In the genomic region with DNA sequence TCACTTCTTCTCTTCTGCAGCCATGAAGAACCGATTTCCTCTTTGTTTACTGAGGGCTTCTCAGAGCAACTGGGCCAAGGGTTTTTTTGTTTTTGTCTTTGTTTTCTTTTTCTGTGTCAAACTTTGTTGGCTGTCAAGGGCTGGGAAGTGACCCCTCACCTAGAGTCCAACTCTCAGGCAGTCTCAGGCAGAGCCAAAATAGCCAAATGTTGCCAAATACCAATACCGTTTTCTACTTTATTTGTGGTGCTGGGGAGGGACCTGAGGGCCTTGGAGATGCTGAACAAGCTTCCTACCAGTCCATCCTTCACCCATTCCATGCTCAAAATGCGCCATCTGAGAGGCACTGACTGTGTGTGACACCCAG, we compare ENCODE assay signal across 10 mouse cellular contexts. TPM values are rescaled to one million over a fixed set of nuclear protein-coding genes. Genes with fewer than 3 reads are reported as not detected.
DNase-seq lines count a peak whose midpoint lies in the region; ATAC-seq and TF ChIP-seq lines count a peak whose summit lies in the region.
"Had no signal": no experiment of that assay in that cellular context is flagged by ENCODE, and none has a peak within 500 bp of the region (broad histone marks: within the 10 kb centered on the region; RNA-seq: fewer than 3 reads in every experiment).

No protein-coding gene starts in this region.

- no peak for TF ChIP-seq EP300 in stomach, postnatal 0 days (optimal IDR thresholded peaks at IDR 0.05)

- no peak for TF ChIP-seq CTCF in thymus, adult 2 months (IDR thresholded peaks at IDR 0.05; ENCODE audit: borderline replicate concordance, control insufficient read depth, extremely low read depth, insufficient read depth, low read length, poor library complexity)
- TF ChIP-seq CTCF in stomach, postnatal 0 days (IDR thresholded peaks at IDR 0.05; ENCODE audit: low read depth), result no peak
- TF ChIP-seq CTCF in cerebellum, adult 2 months (IDR thresholded peaks at IDR 0.05; ENCODE audit: borderline replicate concordance, insufficient read depth, low read depth, low read length), result no peak

- 54% methylated on average over 3 of the region's 3 CpGs for WGBS in heart, embryonic 14.5 days
- 82% methylated on average over 3 of the region's 3 CpGs for WGBS in thymus, adult 2 months
- WGBS in limb, embryonic 12.5 days, result 49% methylated on average over 3 of the region's 3 CpGs
- WGBS in stomach, postnatal 0 days, result 48% methylated on average over 3 of the region's 3 CpGs
- 57% methylated on average over 3 of the region's 3 CpGs for WGBS in cerebellum, adult 2 months

- H3K4me2 ChIP-seq in heart, embryonic 14.5 days (ENCODE audit: low read length), result no peak overlapping the region
- peak overlapping the region; percentile 33; the same call in 1 of the 2 replicates for H3K4me2 ChIP-seq in limb, embryonic 12.5 days
- H3K4me2 ChIP-seq in stomach, postnatal 0 days (replicated peaks; ENCODE audit: low read depth), result no peak overlapping the region
- H3K4me2 ChIP-seq: liver, embryonic 15.5 days had no signal

- no peak for ATAC-seq in heart, embryonic 14.5 days (ENCODE audit: insufficient number of reproducible peaks, insufficient read depth, low FRiP score, low read depth)
- ATAC-seq in limb, embryonic 12.5 days (ENCODE audit: insufficient number of reproducible peaks, insufficient read depth, low FRiP score, low TSS enrichment, low read depth), result no peak
- no peak for ATAC-seq in stomach, postnatal 0 days (ENCODE audit: low FRiP score, low TSS enrichment)

- H3K4me1 ChIP-seq in heart, embryonic 14.5 days (ENCODE audit: control insufficient read depth in 2 of 2, insufficient read depth in 2 of 2, low read length in 2 of 2), result peaks cover 40 to 59% of the 10 kb centered on the region in 2 experiments
- H3K4me1 ChIP-seq in thymus, adult 2 months (replicated peaks; ENCODE audit: control insufficient read depth, insufficient read depth, low read length), result peaks cover 24% of the 10 kb centered on the region
- peaks cover 63% of the 10 kb centered on the region for H3K4me1 ChIP-seq in limb, embryonic 12.5 days (replicated peaks)
- H3K4me1 ChIP-seq in stomach, postnatal 0 days (replicated peaks; ENCODE audit: control insufficient read depth, insufficient read depth), result no peaks in the 10 kb centered on the region
- H3K4me1 ChIP-seq in cerebellum, adult 2 months (ENCODE audit: control insufficient read depth, insufficient read depth, low read length), result peaks cover 26% of the 10 kb centered on the region

- no peak overlapping the region for H3K4me3 ChIP-seq in heart, embryonic 14.5 days (ENCODE audit: control insufficient read depth in 1 of 2, insufficient read depth in 1 of 2, low read depth in 1 of 2, low read length in 2 of 2)
- H3K4me3 ChIP-seq in thymus, adult 2 months (ENCODE audit: control insufficient read depth, insufficient read depth, low read length), result no peak overlapping the region
- H3K4me3 ChIP-seq in limb, embryonic 12.5 days (replicated peaks), result no peak overlapping the region
- no peak overlapping the region for H3K4me3 ChIP-seq in stomach, postnatal 0 days (ENCODE audit: low read depth, low read length)
- H3K4me3 ChIP-seq in cerebellum, adult 2 months (replicated peaks; ENCODE audit: insufficient read depth, low read depth, low read length), result no peak overlapping the region
- H3K4me3 ChIP-seq: liver, embryonic 15.5 days had no signal

- no peaks in the 10 kb centered on the region for H3K27me3 ChIP-seq in heart, embryonic 14.5 days (ENCODE audit: control insufficient read depth, insufficient read depth, low read length)
- no peaks in the 10 kb centered on the region for H3K27me3 ChIP-seq in thymus, adult 2 months (ENCODE audit: control insufficient read depth, insufficient read depth, low read length)
- H3K27me3 ChIP-seq in limb, embryonic 12.5 days, result no peaks in the 10 kb centered on the region
- H3K27me3 ChIP-seq in stomach, postnatal 0 days (ENCODE audit: control insufficient read depth, insufficient read depth, low read length), result no peaks in the 10 kb centered on the region
- no peaks in the 10 kb centered on the region for H3K27me3 ChIP-seq in cerebellum, adult 2 months (ENCODE audit: control insufficient read depth, insufficient read depth, low read length)
- H3K27me3 ChIP-seq: liver, embryonic 15.5 days had no signal

- no peak for DNase-seq in heart, adult 8-10 months (ENCODE audit: low spot score)
- no peak for DNase-seq in thymus, adult 2 months
- no peak for DNase-seq in thymus, postnatal 4 days
- no peak for DNase-seq in stomach, postnatal 0 days (ENCODE audit: low spot score)
- DNase-seq in cerebellum, postnatal 4 days (ENCODE audit: low spot score in 2 of 2), result no peak
- DNase-seq in cerebellum, adult 2 months, result no peak
- DNase-seq: adrenal gland, adult 2 months had no signal

- H3K9me3 ChIP-seq in heart, embryonic 14.5 days (ENCODE audit: control insufficient read depth, low read length), result no peaks in the 10 kb centered on the region
- H3K9me3 ChIP-seq in limb, embryonic 12.5 days, result no peaks in the 10 kb centered on the region
- no peaks in the 10 kb centered on the region for H3K9me3 ChIP-seq in stomach, postnatal 0 days (ENCODE audit: control insufficient read depth, low read length)
- H3K9me3 ChIP-seq: liver, embryonic 15.5 days had no signal

- TF ChIP-seq POLR2A in thymus, adult 2 months (IDR thresholded peaks at IDR 0.05; ENCODE audit: control insufficient read depth, extremely low read depth, insufficient read depth, low read length, poor library complexity), result no peak
- no peak for TF ChIP-seq POLR2A in cerebellum, adult 2 months (IDR thresholded peaks at IDR 0.05; ENCODE audit: borderline replicate concordance, insufficient read depth, low read length)

- H3K36me3 ChIP-seq in heart, embryonic 14.5 days (ENCODE audit: control insufficient read depth, insufficient read depth, low read length), result no peaks in the 10 kb centered on the region
- H3K36me3 ChIP-seq in thymus, adult 2 months (ENCODE audit: control insufficient read depth, insufficient read depth, low read length), result no peaks in the 10 kb centered on the region
- no peaks in the 10 kb centered on the region for H3K36me3 ChIP-seq in limb, embryonic 12.5 days
- no peaks in the 10 kb centered on the region for H3K36me3 ChIP-seq in stomach, postnatal 0 days (ENCODE audit: control insufficient read depth, insufficient read depth, low read length)
- H3K36me3 ChIP-seq: liver, embryonic 15.5 days had no signal

- no peak overlapping the region; the same call in 1 of the 2 replicates for H3K9ac ChIP-seq in heart, embryonic 14.5 days (ENCODE audit: low read length)
- no peak overlapping the region for H3K9ac ChIP-seq in limb, embryonic 12.5 days (replicated peaks)
- H3K9ac ChIP-seq in stomach, postnatal 0 days (ENCODE audit: low read length), result 0 out of 2 replicates have a peak overlapping the region, but pooled peaks have one; percentile 23
- H3K9ac ChIP-seq: liver, embryonic 15.5 days had no signal

- H3K27ac ChIP-seq in heart, embryonic 14.5 days (replicated peaks in 1 of 2; ENCODE audit: control insufficient read depth in 1 of 2, insufficient read depth in 1 of 2, low read depth in 2 of 2, low read length in 2 of 2), result peak overlapping the region; percentile 92 to 93
- 0 out of 2 replicates have a peak overlapping the region, but pooled peaks have one; percentile 1 for H3K27ac ChIP-seq in thymus, adult 2 months (ENCODE audit: control insufficient read depth, insufficient read depth, low read length)
- peak overlapping the region; percentile 94 for H3K27ac ChIP-seq in limb, embryonic 12.5 days
- H3K27ac ChIP-seq in stomach, postnatal 0 days (replicated peaks), result peak overlapping the region; percentile 71; the same call in 1 of the 2 replicates
- H3K27ac ChIP-seq in cerebellum, adult 2 months (ENCODE audit: insufficient read depth, low read length), result no peak overlapping the region

RNA-seq across cellular contexts. Expression of a gene that starts 14.2 kb away (rescaled TPM):
- polyA plus RNA-seq in heart, embryonic 14.5 days (2014; fragmentation: Nextera tagmentation; extraction: Ambion mirVana), result 0.18 and 0.74 TPM in 2 replicates
- total RNA-seq in heart, adult 8-10 months (2022), result 1 to 10 TPM in 1 of 4 experiments, under 1 TPM in 3; 0.14 to 2.5 (median 0.49) TPM
- polyA plus RNA-seq in thymus, adult 2 months (2012; rRNA removed), result 15.3 and 15.8 TPM in 2 replicates
- polyA plus RNA-seq in limb, embryonic 12.5 days (2016; fragmentation: Nextera tagmentation; extraction: Ambion mirVana), result 0.26 and 0.36 TPM in 2 replicates
- polyA plus RNA-seq in stomach, postnatal 0 days (2015; fragmentation: Nextera tagmentation; extraction: Ambion mirVana), result 0.15 and 0.18 TPM in 2 replicates
- polyA plus RNA-seq in cerebellum, adult 2 months (2012; rRNA removed), result 0.32 and 0.38 TPM in 2 replicates

RNA-seq across cellular contexts. Expression of a gene that starts 37.3 kb away (rescaled TPM):
- 40.9 and 44.9 TPM in 2 replicates for polyA plus RNA-seq in heart, embryonic 14.5 days (2014; fragmentation: Nextera tagmentation; extraction: Ambion mirVana)
- 10 to 100 TPM; 35.4 to 43.7 (median 39.9) TPM for total RNA-seq in heart, adult 8-10 months (2022)
- 15.0 and 15.1 TPM in 2 replicates for polyA plus RNA-seq in thymus, adult 2 months (2012; rRNA removed)
- 25.8 and 31.7 TPM in 2 replicates for polyA plus RNA-seq in limb, embryonic 12.5 days (2016; fragmentation: Nextera tagmentation; extraction: Ambion mirVana)
- 33.3 and 34.3 TPM in 2 replicates for polyA plus RNA-seq in stomach, postnatal 0 days (2015; fragmentation: Nextera tagmentation; extraction: Ambion mirVana)
- polyA plus RNA-seq in cerebellum, adult 2 months (2012; rRNA removed), result 30.0 and 30.5 TPM in 2 replicates

RNA-seq across cellular contexts. Expression of a gene that starts 51.4 kb away (rescaled TPM):
- 7.1 and 9.0 TPM in 2 replicates for polyA plus RNA-seq in heart, embryonic 14.5 days (2014; fragmentation: Nextera tagmentation; extraction: Ambion mirVana)
- 10 to 100 TPM; 37.5 to 52.5 (median 45.0) TPM for total RNA-seq in heart, adult 8-10 months (2022)
- polyA plus RNA-seq in thymus, adult 2 months (2012; rRNA removed), result 59.8 and 78.9 TPM in 2 replicates
- polyA plus RNA-seq in limb, embryonic 12.5 days (2016; fragmentation: Nextera tagmentation; extraction: Ambion mirVana), result 13.2 and 14.5 TPM in 2 replicates
- polyA plus RNA-seq in stomach, postnatal 0 days (2015; fragmentation: Nextera tagmentation; extraction: Ambion mirVana), result 2.8 and 3.2 TPM in 2 replicates
- polyA plus RNA-seq in cerebellum, adult 2 months (2012; rRNA removed), result 30.8 and 34.3 TPM in 2 replicates
